Mouse (Mus musculus) fibroblast of lung, adult 2 months (primary cell): ENCODE measurements at regions not wholly inside any gene's neighbourhood (a gene's known extent, or its start where the extent isn't known, plus 50 kb on each side); places are given as distances from the start of the nearest gene placed in this dataset.

Source experiments
- DNase-seq: peaks from one replicate; pipeline ENCODE4 v3.0.0-alpha.2; 2011; ENCODE audit warnings: low read depth

DNA sequence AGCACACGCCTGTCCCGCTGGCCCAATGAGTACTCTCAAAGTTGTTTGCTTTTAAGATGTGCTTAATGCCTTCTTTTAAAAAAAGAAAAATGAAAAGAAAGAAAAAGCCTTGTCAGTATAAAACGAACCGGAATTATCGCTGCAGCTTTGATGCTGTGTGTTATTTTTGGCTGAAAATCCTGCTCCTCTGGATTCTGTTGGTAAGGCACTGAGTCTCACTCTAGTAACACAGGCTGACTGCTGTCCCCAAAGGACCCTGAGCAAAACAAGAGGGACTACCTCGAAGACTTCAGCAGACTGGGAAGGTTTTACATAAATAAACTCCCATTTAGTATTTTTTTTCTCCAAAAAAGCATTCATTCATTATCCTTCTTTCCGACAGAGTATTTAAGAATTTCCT lies 196.1 kb upstream of the Ppargc1a start:
- no peak for DNase-seq

DNA sequence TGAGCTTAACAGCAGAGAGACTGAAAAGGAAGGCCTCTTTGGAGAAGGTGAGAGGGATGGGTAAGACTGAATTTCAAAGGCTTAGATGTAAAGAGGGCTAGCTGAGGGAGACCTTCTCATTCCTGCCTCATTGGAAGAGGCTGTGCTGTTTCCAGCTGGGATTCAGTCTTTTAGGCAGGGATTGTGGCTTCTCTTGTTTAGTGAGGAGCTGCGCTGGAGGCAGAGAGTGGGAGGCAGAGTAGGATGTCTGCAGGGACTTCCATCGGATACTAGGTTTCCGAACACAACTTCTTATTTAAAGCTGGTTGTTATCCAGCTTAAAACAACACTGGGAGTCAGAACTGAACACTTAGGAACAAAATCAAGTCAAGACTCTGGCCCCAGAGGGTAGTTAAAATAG lies 194.8 kb upstream of the Ppargc1a start:
- DNase-seq = no peak

DNA sequence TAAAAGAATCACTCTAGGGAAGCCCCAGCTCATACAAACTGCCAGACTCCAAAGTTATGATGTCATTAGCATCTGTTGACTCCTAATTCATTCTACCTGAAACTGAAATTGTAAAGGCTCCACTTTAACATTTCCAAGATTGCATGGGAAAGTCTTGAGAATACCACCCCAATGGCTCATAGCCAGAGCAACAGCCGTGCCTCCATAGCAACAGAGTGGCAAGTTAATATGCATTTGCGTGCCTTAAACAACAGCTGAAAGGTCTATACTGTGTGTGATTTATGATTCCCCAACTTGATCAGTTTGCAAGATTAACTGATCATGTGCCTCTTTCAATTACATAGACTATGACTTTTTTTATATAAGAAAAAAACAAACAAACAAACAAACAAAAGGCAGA lies 190.8 kb upstream of the Ppargc1a start:
- no peak for DNase-seq

DNA sequence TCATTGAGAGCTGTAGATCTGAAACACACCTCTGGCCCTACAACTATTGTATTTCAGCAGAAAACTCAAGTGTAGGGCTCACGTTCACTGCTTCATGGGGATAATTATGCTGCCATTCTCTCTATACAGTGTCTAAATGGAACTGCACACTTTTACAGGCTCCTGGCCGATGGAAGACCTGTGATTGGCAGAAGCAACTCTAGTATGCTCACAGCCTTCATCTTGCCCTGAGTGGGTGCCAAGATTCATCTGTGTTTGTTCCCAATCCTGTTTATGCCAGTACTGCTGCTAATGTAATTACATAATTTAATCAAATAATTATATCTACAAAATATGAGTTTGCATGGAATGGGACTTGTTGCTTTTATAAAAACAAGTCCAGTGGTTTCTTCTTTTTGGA lies 190.3 kb upstream of the Ppargc1a start:
- no peak for DNase-seq

DNA sequence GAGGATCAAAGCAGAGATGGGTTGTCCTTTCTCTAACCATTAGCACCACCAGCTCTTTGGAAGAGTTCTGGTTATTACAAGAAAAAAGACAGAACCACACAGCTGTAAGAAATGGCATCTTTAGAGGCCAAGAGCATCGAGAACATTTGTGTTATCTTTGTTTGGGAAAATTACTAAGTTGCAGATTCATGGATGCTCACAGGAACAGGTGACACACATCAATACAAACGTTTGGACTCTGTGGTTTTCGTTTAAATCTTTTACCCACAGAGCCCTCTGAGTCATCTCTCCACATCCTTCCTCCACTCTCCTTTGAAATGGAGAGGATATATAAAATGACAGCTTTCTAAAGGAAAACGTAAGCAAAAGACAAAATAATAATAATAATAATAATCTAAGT lies 184.5 kb upstream of the Ppargc1a start:
- DNase-seq = no peak

DNA sequence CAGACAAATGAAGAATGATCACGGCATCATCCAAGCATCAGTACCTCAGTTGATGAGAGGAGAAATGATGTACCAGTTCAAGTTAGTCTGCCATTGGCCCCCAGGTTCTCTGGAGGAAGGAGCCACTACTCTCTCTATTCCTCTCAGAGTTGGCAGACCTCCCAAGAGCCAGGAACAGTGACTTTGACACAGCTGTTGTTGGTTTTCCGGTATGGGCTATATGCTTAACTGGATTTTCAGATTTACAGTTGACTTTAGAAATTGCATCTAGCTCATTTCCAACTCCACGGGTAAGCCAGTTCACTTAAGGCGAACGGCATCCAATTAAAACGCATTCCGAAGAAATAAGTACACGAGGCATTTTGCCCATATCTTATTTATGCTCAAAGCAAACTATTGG lies 182.9 kb upstream of the Ppargc1a start:
- no peak for DNase-seq

DNA sequence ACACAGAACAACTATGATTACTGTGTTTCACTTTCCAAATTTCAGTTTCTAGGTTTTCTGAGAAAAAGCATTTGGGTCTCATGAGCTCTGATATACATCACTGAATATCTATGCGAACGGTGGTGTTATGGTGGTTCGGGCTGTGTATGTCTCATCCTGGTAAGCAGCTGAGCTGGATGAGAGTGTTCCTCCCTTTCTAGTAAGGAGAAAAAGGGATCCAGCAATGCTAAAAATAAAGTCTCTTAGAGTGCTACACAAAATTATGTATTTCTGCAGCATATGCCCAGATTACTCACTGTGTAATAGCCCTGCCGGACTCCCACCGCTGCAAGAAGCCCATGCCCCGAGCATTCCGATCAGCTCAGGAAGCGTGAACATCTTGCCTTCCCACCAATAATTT lies 173.4 kb upstream of the Ppargc1a start:
- DNase-seq = no peak

DNA sequence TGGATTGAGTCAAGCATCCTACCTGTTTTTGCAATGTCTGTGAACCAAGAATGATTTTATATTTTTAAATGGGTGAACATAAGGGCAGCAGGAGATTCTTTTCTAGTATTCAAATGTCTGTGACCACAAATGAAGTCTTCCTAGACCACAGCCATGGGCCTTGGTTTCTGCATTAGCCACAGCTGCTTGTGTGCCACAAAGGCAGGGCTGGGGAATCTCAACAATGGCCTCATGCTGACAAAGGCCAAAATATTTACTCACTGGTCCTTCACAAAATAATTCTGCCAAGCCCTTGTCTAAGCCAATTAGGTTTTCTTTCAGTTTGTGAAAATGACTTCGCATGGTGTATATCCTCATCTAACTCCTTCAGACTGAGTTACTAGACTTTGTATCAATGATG lies 162.7 kb upstream of the Ppargc1a start:
- DNase-seq = no peak

DNA sequence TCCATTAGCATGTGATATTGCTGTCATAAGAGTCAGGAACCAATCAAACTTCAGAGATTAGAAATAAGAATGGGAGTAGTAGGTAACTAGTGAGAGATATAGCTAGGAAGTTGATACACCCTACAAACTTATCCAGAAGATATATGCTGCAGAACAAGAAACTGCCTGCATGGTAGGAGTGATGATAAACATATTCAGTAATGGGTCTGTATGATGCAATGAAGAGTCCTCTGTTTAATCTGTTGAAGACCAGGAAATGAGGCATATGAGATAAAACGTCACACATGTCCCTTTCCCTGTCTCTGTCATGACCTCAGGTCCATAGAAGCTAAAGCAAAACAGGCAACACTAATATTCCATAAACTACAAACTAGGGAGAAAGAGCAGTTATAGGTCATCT lies 162.2 kb upstream of the Ppargc1a start:
- no peak for DNase-seq

DNA sequence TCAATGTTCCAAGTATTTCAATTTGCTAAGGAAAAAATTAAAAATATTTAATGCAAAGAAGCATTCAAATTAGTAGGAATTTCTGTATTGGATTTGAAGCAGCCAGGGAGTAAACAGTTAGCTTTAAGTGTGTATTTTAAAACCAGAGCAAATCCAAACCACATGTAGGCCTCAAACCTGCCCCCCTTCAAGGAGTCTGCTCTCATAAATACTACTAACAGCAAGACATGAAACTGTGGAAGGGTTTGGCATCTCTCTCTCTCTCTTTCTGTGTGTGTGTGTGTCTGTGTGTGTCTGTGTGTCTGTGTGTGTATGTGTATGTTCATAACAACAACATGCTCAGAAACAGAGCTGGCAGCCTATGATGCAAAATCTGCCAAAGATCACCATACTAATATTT lies 159.2 kb upstream of the Ppargc1a start:
- no peak for DNase-seq

DNA sequence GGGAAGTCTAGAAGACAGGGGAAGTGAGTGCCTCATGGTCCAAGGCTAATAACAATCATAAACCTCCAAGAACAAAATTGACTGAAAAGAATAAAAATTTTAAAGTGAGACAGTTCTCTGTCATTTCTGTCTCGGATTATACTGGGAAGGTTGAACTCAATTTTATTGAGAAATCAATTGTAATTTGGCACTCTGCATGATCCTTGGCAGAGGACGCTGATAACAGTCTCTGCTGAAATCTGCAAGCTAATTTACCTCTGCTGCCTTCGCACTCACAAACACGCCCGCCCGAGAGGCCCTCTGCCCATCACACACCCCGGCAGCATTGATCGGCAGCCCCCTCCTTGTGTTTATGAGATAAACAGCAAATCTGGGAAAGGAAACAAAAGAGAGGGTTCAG lies 151.4 kb upstream of the Ppargc1a start:
- DNase-seq = no peak

DNA sequence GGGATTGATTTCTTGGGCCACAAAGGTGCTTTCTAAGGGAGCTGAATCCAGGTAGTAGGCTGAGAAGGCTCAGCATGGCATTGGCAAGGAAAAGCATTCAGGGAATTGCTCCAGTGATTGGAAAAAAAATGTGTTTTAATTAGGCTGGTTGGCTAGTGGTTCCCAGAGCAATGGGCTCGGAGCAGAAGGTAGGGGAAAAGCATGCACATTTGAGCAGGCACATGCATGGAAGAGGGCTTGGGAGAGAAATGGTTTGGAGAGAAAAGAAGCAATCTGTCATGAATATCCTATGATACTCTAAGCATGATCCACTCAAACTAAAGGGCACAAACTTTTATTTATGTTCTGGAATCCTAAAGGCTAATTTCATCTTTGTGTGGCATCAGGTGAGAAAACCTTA lies 150.9 kb upstream of the Ppargc1a start:
- no peak for DNase-seq

DNA sequence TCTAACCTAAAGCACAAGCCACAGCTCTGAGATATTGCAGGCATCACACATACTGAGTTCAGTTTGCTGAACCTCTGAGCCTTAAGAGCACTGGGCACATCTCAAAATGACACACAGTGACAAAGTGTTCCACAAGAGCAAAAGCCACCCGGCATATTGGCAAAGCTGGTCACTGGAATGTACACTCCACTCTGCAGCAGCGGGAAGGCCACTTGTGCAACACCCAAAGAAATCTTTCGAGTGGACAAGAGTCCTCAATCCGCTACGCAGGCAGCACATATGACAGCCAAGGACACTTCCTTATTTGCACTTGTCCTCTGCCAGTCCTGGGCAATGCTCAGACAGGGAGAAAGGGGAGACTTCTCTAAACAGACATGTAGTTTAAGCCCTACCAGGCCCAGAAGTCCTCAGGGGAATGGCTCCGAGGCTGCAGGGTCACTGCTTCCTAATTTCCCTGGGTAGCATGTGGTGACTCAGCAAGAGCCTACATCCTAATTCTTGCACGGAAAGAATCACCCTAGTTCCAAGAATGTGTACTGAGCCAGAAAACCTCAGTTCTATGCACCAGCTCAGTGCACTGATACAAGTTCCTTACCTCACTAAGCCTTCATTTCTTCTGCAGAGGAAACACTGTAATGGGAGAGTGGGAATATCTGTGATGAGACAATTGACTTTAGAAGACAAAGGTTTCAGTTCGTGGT lies 144.5 kb upstream of the Ppargc1a start:
- DNase-seq = no peak

DNA sequence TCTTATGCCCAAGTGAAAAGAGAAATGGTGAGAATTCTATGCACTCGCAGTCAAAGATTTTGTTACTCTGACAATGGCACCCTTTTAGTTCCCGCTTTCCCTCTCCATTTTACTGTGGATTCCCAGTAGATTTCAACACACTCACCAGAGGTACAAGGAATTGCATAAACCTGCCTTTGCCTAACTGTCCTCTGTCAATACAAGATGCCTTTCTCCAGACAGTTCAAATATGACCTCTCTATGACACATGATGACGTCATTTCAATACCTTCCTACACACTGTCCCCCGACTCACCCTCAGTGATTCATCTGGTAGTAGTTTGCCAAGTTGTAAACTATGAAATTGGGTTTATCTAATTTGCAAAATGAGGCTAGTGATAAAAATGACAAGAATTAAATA lies 143.1 kb upstream of the Ppargc1a start:
- DNase-seq = no peak

DNA sequence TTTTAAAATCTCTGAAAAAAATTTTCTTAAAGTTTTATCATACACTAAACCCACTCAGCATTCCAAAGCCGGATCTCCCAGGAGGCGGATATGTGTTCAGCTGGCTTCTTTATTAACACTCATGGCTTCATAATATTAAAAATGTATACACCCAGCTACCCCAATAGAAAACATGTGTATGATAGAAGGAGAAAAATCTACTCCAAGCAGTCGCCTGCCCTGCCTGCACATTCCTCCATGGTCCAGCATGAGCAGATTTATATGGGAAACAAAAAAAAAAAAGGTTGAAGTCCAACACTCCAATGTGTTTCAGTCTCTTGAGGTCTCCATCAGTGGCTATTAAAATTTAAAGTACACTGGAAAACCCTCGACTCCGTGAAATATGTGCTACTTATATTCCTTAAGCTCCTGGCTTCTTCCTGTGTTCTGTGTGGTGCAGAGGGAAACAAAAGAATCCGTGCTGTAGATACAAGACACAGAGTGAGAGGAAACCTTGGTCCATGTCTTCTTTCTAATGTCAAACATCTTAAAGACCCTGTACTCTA lies 142.0 kb upstream of the Ppargc1a start:
- DNase-seq = no peak

DNA sequence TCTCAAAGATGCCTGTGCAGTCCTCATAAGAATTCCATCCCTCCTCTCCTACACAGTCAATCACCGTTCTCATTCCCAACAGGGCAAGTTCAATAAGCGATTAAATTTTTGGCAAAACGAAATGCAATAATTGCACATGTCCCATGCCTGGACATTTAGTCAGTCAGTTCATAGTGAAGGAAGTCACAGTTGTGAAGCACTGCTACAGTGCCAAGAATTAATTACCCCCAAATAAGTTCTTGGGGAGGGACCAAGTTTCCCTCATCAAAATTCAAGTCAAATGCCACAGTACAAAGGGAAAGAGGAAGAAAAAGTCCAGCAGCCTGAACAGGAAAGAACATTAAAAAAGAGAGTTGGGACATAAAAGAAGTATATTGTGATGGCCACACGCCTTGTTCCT lies 112.4 kb upstream of the Ppargc1a start:
- no peak for DNase-seq

DNA sequence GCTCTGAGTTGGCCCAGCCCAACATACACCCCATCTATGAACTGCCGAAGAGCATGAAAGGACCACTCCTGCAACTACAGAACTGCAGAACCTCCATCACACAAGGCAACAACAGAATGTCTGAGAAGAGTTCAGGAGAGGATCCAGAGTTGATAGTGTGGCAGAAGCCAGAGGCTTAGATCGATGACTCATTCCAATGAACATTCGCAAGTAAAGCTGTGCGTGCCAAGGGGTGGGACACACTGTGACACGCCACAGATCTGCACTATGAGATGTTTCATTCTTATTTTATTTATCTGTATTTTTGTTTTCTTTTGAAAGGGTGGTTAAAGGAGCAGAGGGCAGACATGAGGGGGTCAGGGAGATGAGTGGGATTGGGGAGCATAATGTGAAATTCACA lies 103.7 kb upstream of the Ppargc1a start:
- DNase-seq = no peak

DNA sequence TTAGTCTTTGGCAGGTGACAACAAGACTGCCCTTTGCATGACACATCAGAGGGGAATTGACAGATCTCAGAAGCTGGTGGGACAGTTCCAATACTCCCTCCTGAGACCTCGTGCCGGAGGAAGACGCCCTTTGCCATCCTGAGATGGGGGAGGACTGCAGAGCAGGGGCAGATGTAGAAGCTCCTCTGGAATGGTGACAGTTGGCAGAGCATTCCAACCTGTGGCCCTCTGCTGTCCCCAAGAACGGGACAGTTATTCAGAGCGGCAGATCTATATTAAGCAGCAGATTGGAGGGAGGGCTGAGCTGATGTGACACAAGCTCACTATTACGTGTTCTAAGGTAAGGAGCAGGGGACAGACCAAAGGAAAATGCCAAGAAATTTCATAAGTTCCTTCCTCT lies 97.7 kb upstream of the Ppargc1a start:
- no peak for DNase-seq

DNA sequence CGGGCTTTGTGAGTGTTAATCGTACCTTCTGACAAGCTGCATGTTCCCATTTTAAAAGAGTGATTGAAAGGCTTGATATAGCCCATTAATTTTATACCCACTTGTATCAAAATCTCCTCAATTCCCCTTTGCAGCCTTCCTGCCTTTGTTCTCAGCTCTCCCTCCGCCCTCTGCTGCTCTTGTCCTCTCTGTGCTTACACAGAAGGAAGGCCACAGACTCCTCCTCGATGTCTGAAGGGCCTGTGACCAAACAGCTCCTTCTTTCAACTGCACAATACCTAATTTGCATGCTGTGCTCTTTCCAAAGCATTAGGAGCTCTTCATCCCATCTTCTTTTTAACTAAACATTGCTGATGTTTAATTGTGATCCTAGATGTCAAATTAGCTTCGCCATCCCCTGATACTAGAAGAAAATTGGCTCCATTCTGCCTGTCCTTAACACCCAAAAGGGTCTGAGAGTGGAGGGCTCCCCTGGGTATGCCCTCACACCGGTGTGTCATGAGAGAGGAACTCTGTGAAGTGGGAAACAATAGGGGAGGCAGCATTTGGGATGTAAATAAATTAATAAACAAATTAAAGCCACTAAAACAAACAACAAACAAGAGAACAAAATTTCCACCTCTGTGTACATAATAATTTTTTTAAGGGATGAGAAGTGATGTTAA lies 90.8 kb upstream of the Ppargc1a start:
- no peak for DNase-seq

DNA sequence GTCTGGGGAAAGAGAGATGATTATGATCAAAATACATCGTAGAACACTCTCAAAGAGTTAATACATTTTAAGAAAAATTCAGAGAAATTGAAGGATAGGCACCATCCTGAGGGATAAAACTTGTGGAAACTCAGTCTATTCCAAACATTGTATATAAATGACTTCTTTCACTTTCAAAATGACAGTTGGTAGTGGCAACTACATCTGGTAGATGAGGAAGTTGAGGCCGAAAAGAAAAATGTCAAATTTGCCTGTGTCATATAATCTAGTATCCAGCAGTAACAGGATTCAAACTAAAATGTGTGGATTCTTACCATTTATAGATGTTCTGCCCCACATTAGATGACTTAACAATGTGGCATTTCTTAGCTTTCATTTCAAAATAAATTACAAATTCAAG lies 86.0 kb upstream of the Ppargc1a start:
- DNase-seq = no peak

DNA sequence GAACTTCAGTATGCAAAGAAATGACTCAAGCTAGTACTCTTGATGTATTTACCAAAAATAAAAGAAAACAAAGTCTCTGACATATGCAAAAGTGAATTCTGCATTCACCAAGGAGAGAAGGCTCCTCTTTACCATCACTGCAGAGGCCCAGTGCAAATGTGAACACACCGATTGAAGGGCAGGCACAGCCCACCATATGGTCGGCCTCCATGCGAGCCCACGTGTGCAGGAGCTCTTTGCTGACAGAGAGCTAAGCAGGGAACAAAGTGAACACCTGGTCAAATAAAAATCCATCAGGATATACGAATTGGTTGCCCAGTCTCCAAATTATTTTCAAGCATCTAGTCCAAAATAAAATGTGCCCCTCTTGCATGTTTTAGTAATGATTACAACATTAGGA lies 56.9 kb upstream of the Ppargc1a start:
- no peak for DNase-seq
